Mouse (Mus musculus) gastrocnemius, postnatal 10 days (tissue): ENCODE results near the gene Wdr81. TPM values are rescaled to one million over a fixed set of nuclear protein-coding genes. Genes with fewer than 3 reads are reported as not detected.

Source experiments
- DNase-seq: peaks from one replicate; pipeline ENCODE4 v3.0.0; 2021; ENCODE audit warnings: mixed read lengths
- microRNA-seq, 2 experiments: library from miRNA; unstranded; fragments of <30 nt; microRNA quantifications; one replicate each; pipeline ENCODE4 v1.2.0; 2021
- total RNA-seq, 2 experiments: library from RNA; stranded (reverse); gene quantifications; 2 replicates each; pipeline ENCODE4 v1.2.3; 2021

Wdr81 gene
- total RNA-seq, 2 experiments from 2014 or later, result 7.2 to 7.9 TPM

DNA sequence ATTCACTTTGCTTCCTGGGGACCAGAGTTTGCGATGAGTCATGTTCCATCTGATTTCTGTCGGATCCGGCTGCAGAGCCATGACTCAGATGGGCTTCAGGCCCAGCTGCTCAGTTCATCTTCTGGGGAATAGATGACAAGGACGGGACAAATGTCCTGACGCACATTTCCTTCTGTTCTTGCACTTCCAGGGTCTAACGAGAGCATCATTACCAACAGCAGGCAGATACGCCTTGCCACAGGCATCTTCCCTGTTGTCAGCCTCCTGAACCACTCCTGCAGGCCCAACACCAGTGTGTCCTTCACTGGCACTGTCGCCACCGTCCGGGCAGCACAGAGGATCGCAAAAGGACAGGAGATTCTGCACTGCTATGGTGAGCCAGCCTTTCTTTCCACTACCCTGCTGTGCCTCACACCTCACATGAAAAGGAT is 55.1 kb downstream of the Wdr81 start:
- DNase-seq, result no peak

DNA sequence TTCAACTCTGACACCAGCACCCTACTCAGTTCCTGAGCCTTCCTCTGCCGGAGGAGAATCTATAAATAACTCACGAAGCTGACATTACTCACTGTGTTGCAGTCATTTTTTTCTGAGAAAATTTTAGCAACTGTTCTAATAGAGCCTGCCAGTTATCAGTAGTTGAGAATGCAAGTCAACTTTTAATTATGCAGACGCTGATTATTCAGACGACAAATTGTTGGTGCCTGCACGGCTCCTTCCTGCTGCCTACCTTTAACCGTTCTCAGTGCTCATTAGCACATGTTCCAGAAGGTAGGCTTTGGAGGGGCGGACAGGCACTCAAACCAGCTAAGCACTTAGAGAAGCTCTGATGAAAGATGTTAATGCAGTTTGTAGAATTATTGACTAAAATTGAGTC is 57.1 kb downstream of the Wdr81 start:
- no peak for DNase-seq

DNA sequence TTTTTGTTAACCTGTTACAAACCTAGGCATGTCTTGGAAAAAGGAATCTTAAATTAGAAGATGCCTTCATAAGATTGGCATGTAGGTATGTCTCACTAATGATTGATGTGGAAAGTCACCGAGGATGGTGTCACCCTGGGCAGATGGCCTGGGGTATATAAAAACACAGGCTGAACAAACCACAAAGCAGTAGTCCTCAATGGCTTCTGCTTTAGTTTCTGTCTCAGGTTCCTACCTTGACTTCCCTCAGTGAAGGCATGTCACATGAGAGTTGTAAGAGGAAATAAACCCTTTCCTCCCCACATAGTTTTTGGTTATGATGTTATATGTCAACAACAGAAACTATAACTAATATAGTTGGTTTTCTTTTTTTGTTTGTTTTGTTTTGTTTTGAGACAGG is 58.9 kb downstream of the Wdr81 start:
- DNase-seq, result no peak

Small RNA genes lying within 50 kb of the gene (microRNA-seq; reads per million reads assigned to microRNA genes)
- 5,222 to 5,377 reads per million in 2 experiments for gene Mir22

Other genes with a start within 250 kb of the Wdr81 start
- 10 to 100 TPM; 56.8 to 59.3 TPM for gene Rpa1, start 106.4 kb downstream of the Wdr81 start, total RNA-seq
- 1 to 10 TPM; 6.1 to 6.6 TPM for gene Smyd4, start 106.3 kb downstream of the Wdr81 start, total RNA-seq
- gene Serpinf1, start 32.0 kb downstream of the Wdr81 start, total RNA-seq, result 100 to 1,000 TPM; 134 to 239 TPM
- gene Serpinf2, start 15.1 kb downstream of the Wdr81 start, total RNA-seq, result under 1 TPM in 1 of 2 experiments, not detected in 1; 0.56 TPM
- gene Tlcd2, start 7.0 kb upstream of the Wdr81 start, total RNA-seq, result 10 to 100 TPM; 13.5 to 14.9 TPM
- gene Prpf8, start 32.1 kb upstream of the Wdr81 start, total RNA-seq, result 10 to 100 TPM; 77.6 to 83.7 TPM
- 10 to 100 TPM; 25.5 to 32.6 TPM for gene Rilp, start 55.4 kb upstream of the Wdr81 start, total RNA-seq
- 10 to 100 TPM in 1 of 2 experiments, 1 to 10 TPM in 1; 7.9 to 10.0 TPM for gene Scarf1, start 58.8 kb upstream of the Wdr81 start, total RNA-seq
- gene Slc43a2, start 77.0 kb upstream of the Wdr81 start, total RNA-seq, result 10 to 100 TPM; 24.2 to 27.3 TPM
- 100 to 1,000 TPM; 148 to 160 TPM for gene Pitpna, start 133.4 kb upstream of the Wdr81 start, total RNA-seq
- gene Inpp5k, start 176.3 kb upstream of the Wdr81 start, total RNA-seq, result 10 to 100 TPM; 22.5 to 23.3 TPM
- gene Myo1c, start 195.8 kb upstream of the Wdr81 start, total RNA-seq, result 10 to 100 TPM; 56.3 to 65.1 TPM
- gene Crk, start 224.5 kb upstream of the Wdr81 start, total RNA-seq, result 10 to 100 TPM; 53.0 to 59.8 TPM